Mouse (Mus musculus) granulocyte monocyte progenitor cell, adult 5-6 weeks (primary cell): ENCODE data around the gene Sap30bp. TPM values are rescaled to one million over a fixed set of nuclear protein-coding genes. Genes with fewer than 3 reads are reported as not detected.
A peak's percentile ranks its signal among the peaks of the same experiment; 100 is the strongest.

Experiments used
- ATAC-seq: replicated peaks from 2 replicates; pipeline ENCODE4 v1.8.0; 2016; ENCODE audit warnings: mild to moderate bottlenecking, moderate TSS enrichment, inconsistent platforms; ENCODE audit not compliant: poor library complexity, severe bottlenecking
- total RNA-seq, 2 experiments: library from RNA; stranded (forward) in 1 of 2; stranded (reverse) in 1 of 2; fragments of 200-712, 200-1000 nt in 1 of 2; fragments of >200 nt in 1 of 2; fragmentation: Nextera tagmentation in 1 of 2; gene quantifications; 2 replicates each; pipeline ENCODE4 v1.2.3; 2014 to 2017

Sap30bp gene
- total RNA-seq, 2 experiments from 2014 or later, result 44.5 to 145 TPM

- ATAC-seq, result no peak
Measured at GRCm38 (mm10) chr11:115948316-115948715, 15.2 kb downstream of the Sap30bp start.

- ATAC-seq, result no peak
Measured at GRCm38 (mm10) chr11:115950719-115951118, 17.6 kb downstream of the Sap30bp start.

DNA sequence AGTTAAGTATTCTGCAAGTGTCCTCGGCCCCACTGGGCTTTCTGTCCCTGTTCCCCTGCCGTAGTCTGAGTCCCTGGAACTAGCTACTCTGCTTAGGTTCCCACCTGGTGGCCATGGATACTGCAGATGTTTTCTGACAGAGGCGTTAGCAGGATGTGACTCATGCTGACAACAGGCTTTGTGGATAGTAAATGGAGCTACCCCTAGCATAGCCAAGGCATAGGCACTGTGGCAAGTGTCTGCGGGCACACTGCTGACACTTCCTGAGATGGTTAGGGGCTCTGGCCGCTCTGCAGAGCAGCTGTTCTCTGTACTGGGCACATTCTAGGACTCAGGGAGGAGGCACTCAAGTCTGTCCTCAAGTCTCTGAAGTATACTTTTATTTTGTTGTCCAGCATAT, 21.6 kb downstream of the Sap30bp start:
- no peak for ATAC-seq

- ATAC-seq, result no peak
Measured at GRCm38 (mm10) chr11:115955195-115955858, 22.2 kb downstream of the Sap30bp start.

DNA sequence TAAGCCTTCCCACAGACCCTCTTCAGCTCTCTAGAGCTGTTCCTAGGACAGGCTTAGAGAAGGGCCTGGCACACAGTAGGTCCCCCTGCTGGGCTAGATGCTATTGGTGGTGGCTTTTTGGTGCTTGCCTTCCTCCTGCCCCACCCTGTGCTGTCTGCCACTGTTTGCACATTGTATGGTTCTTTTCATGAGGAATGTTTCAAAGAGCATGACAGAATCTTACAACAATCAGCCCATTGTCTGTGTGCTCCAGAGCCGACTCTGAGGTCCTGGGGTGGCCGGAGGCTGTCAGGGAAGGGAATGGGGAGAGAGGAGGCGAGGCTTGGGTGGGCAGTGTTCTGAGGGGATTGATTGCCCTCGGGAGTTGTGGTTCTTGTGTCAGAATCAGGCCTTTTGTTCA, 23.4 kb downstream of the Sap30bp start:
- no peak for ATAC-seq

- no peak for ATAC-seq
Measured at GRCm38 (mm10) chr11:115957971-115958370, 24.9 kb downstream of the Sap30bp start.

DNA sequence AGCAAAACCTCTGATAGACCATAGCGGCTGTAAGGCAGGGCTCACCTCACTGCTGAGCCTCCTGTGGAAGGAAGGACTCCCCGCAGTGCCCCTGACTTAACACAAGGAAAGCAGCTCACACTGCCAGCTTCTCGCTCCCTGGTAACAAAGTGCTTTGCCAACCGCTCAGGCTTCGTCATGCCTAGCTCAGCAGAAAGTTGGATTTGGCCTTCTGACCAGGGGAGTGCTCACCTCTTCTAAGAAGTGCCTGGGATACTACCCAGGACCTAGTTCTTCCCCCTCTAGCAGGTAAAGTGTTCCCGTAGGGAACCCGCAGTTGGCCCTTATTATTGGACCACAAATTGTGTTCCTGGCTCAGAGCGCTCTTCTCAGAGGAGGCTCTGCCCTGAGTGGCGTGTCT, 25.9 kb downstream of the Sap30bp start:
- no peak for ATAC-seq

DNA sequence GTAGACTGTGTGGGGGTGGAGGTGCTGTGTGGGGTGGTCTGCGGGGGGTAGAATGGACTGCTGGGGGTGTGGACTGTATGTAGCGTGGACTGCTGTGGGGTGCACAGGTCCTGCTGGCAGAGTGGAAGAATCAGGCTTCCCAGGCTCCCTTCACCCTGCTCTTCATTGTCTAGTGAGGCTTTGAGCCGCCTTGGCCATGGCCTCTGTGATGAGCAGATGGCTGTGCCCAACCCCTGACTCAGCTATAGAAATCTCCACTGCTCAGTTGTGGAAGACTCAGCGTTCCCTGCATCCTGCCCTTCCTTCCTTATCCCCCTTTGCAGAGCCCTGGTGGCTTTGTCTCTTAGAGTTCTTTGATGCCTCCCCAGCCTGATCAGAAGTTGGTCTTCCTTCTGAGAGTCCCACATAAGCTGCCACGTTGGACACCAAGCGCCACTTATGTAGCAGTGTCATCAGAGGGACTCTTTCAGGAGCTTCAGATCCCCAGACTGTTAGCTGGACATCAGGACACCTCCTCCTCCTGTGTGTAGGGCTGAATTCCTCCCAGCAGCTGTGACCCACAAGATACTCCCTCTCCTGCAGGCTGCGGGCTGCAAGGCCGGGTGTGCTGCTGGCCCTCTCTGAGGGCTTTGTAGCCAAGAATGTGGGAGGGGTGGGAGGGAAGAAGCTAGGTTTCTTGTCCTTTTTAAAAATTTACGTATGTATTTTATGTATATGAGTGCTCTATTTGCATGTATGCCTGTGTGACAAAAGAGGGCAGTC, 29.8 kb downstream of the Sap30bp start:
- no peak for ATAC-seq

GRCm38 (mm10) chr11:115964977-115965604, 32.0 kb downstream of the Sap30bp start:
- ATAC-seq, result peak; percentile 58

GRCm38 (mm10) chr11:115968731-115969405, 35.8 kb downstream of the Sap30bp start:
- peak; percentile 41; the same call in 1 of the 2 replicates for ATAC-seq

GRCm38 (mm10) chr11:115970006-115970673, 37.1 kb downstream of the Sap30bp start:
- ATAC-seq, result no peak

DNA sequence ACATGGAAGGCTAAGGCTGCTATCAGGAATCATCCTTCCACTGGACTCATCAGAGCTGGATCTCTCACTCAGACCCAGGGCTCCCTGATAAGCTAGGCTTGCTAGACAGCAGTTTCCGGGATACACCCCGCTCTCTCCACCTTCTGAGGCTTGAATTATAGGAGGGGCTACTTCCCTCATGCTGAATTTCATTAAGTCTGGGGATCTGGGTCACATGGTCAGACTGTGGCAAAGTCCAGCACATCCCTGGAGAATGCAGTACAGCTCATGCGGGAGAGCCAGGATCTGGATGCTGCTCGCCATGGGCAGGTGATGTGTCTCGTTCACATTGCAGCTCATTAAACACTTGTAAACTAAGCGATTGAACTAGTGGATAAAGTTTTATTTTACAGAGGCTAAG, 37.9 kb downstream of the Sap30bp start:
- no peak for ATAC-seq

- peak; percentile 65 for ATAC-seq
Measured at GRCm38 (mm10) chr11:115974309-115975082, 41.4 kb downstream of the Sap30bp start, which contains the start of gene Itgb4. Gene Itgb4, plus strand, starts transcription at chr11:115974709.

- ATAC-seq, result no peak
Measured at GRCm38 (mm10) chr11:115975083-115975420, 42.0 kb downstream of the Sap30bp start.

- no peak for ATAC-seq
Measured at GRCm38 (mm10) chr11:115975544-115975943, 42.5 kb downstream of the Sap30bp start.

DNA sequence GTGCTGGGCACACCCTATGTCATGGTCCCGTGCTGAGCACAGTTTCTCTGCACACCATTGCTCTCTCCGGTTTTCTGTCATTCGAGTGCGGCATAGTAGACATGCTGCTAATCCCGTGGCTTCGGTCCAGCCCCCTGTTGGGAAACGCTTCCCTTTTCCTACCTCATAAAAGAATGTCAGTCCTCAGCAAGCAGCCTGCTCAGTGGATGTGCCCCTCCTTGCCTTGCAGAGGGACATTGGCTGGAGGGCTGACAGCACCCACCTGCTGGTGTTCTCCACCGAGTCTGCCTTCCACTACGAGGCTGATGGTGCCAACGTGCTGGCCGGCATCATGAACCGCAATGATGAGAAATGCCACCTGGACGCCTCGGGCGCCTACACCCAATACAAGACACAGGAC, 49.4 kb downstream of the Sap30bp start:
- ATAC-seq, result no peak

- ATAC-seq, result no peak
Measured at GRCm38 (mm10) chr11:115983291-115983690, 50.2 kb downstream of the Sap30bp start.

DNA sequence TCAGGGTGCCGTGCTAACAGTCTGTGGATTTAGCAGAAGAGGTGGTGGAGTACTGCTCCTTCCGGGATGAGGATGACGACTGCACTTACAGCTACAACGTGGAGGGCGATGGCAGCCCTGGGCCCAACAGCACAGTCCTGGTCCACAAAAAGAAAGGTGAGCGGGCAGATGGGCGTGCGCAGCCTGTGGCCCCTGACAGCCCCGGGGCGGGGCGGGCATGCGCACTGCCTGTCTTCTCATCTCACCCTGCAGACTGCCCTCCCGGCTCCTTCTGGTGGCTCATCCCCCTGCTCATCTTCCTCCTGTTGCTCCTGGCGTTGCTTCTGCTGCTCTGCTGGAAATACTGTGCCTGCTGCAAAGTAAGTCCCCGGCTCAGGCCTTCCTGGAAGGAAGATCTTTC, 56.6 kb downstream of the Sap30bp start:
- ATAC-seq, result no peak

GRCm38 (mm10) chr11:115992098-115992497, 59.0 kb downstream of the Sap30bp start:
- ATAC-seq, result no peak

- no peak for ATAC-seq
Measured at GRCm38 (mm10) chr11:115995256-115995655, 62.2 kb downstream of the Sap30bp start.
